Mouse (Mus musculus): ENCODE data around the gene Raver1. TPM values are rescaled to one million over a fixed set of nuclear protein-coding genes. Genes with fewer than 3 reads are reported as not detected.
A peak's percentile ranks its signal among the peaks of the same experiment; 100 is the strongest.

Raver1 gene
- polyA plus RNA-seq, 1 experiment = not detected

- Histone ChIP-seq H3K27ac (ENCODE audit: insufficient read depth, low read depth, low read length) (no peak overlapping the region), H3K4me1 (ENCODE audit: control insufficient read depth, insufficient read depth, low read length) (peaks cover 11% of the 10 kb centered on the region), H3K4me3 (ENCODE audit: insufficient read depth, low read depth, low read length) (no peak overlapping the region)
- 78% methylated on average over 12 of the region's 12 CpGs for WGBS
- no peak for TF ChIP-seq POLR2A (IDR thresholded peaks at IDR 0.05; ENCODE audit: insufficient read depth, low read depth, low read length)
- no peak for TF ChIP-seq CTCF (IDR thresholded peaks at IDR 0.05; ENCODE audit: insufficient read depth, low read depth, low read length)
These were observed 40.4 kb upstream of the Raver1 start for GRCm38 (mm10) chr9:21132102-21132775.

GRCm38 (mm10) chr9:21131059-21131956 lies 39.5 kb upstream of the Raver1 start, which contains the start of gene Tyk2:
Gene Tyk2, minus strand, starts transcription at chr9:21131243.
- H3K4me1 ChIP-seq (ENCODE audit: control insufficient read depth, insufficient read depth, low read length) = peaks cover 11% of the 10 kb centered on the region
- TF ChIP-seq POLR2A (IDR thresholded peaks at IDR 0.05; ENCODE audit: insufficient read depth, low read depth, low read length) = peak; percentile 32; the same call in 1 of the 2 replicates
- TF ChIP-seq CTCF (IDR thresholded peaks at IDR 0.05; ENCODE audit: insufficient read depth, low read depth, low read length) = no peak
- H3K27ac ChIP-seq (ENCODE audit: insufficient read depth, low read depth, low read length) = no peak within 1 kb of the TSS
- H3K4me3 ChIP-seq (ENCODE audit: insufficient read depth, low read depth, low read length) = peak within 1 kb of the TSS; percentile 71
- WGBS = 5% methylated on average over 37 of the region's 37 CpGs

- H3K27ac ChIP-seq (ENCODE audit: insufficient read depth, low read depth, low read length) = no peak overlapping the region
- H3K4me3 ChIP-seq (ENCODE audit: insufficient read depth, low read depth, low read length) = no peak overlapping the region
- H3K4me1 ChIP-seq (ENCODE audit: control insufficient read depth, insufficient read depth, low read length) = no peaks in the 10 kb centered on the region
- TF ChIP-seq POLR2A (IDR thresholded peaks at IDR 0.05; ENCODE audit: insufficient read depth, low read depth, low read length) (no peak), CTCF (IDR thresholded peaks at IDR 0.05; ENCODE audit: insufficient read depth, low read depth, low read length) (no peak)
- whole genome bisulfite sequencing = 74% methylated on average over 2 of the region's 2 CpGs
These were observed 34.4 kb upstream of the Raver1 start for GRCm38 (mm10) chr9:21126259-21126627.

GRCm38 (mm10) chr9:21125502-21126258 lies 33.9 kb upstream of the Raver1 start:
- WGBS = 90% methylated on average over 9 of the region's 9 CpGs
- no peaks in the 10 kb centered on the region for H3K4me1 ChIP-seq (ENCODE audit: control insufficient read depth, insufficient read depth, low read length)
- no peak for TF ChIP-seq CTCF (IDR thresholded peaks at IDR 0.05; ENCODE audit: insufficient read depth, low read depth, low read length)
- TF ChIP-seq POLR2A (IDR thresholded peaks at IDR 0.05; ENCODE audit: insufficient read depth, low read depth, low read length) = no peak
- H3K4me3 ChIP-seq (ENCODE audit: insufficient read depth, low read depth, low read length) = no peak overlapping the region
- H3K27ac ChIP-seq (ENCODE audit: insufficient read depth, low read depth, low read length) = no peak overlapping the region

GRCm38 (mm10) chr9:21124837-21125236 lies 33.0 kb upstream of the Raver1 start:
- no peak overlapping the region for H3K27ac ChIP-seq (ENCODE audit: insufficient read depth, low read depth, low read length)
- H3K4me1 ChIP-seq (ENCODE audit: control insufficient read depth, insufficient read depth, low read length) = no peaks in the 10 kb centered on the region
- 81% methylated on average over 5 of the region's 5 CpGs for WGBS
- H3K4me3 ChIP-seq (ENCODE audit: insufficient read depth, low read depth, low read length) = no peak overlapping the region
- TF ChIP-seq CTCF (IDR thresholded peaks at IDR 0.05; ENCODE audit: insufficient read depth, low read depth, low read length) (no peak), POLR2A (IDR thresholded peaks at IDR 0.05; ENCODE audit: insufficient read depth, low read depth, low read length) (no peak)

- Histone ChIP-seq H3K27ac (ENCODE audit: insufficient read depth, low read depth, low read length) (no peak overlapping the region), H3K4me1 (ENCODE audit: control insufficient read depth, insufficient read depth, low read length) (no peaks in the 10 kb centered on the region), H3K4me3 (ENCODE audit: insufficient read depth, low read depth, low read length) (no peak overlapping the region)
- 90% methylated on average over 16 of the region's 16 CpGs for WGBS
- TF ChIP-seq POLR2A (IDR thresholded peaks at IDR 0.05; ENCODE audit: insufficient read depth, low read depth, low read length) (no peak), CTCF (IDR thresholded peaks at IDR 0.05; ENCODE audit: insufficient read depth, low read depth, low read length) (no peak)
These were observed 29.7 kb upstream of the Raver1 start for GRCm38 (mm10) chr9:21121483-21121882.

- H3K4me3 ChIP-seq (ENCODE audit: insufficient read depth, low read depth, low read length) = no peak overlapping the region
- H3K27ac ChIP-seq (ENCODE audit: insufficient read depth, low read depth, low read length) = no peak overlapping the region
- TF ChIP-seq CTCF (IDR thresholded peaks at IDR 0.05; ENCODE audit: insufficient read depth, low read depth, low read length) (no peak), POLR2A (IDR thresholded peaks at IDR 0.05; ENCODE audit: insufficient read depth, low read depth, low read length) (no peak)
- WGBS = 86% methylated on average over 6 of the region's 6 CpGs
- no peaks in the 10 kb centered on the region for H3K4me1 ChIP-seq (ENCODE audit: control insufficient read depth, insufficient read depth, low read length)
These were observed 25.3 kb upstream of the Raver1 start for GRCm38 (mm10) chr9:21117073-21117472.

- Histone ChIP-seq H3K4me1 (ENCODE audit: control insufficient read depth, insufficient read depth, low read length) (peaks cover 6% of the 10 kb centered on the region; the same call in 1 of the 2 replicates), H3K4me3 (ENCODE audit: insufficient read depth, low read depth, low read length) (no peak overlapping the region), H3K27ac (ENCODE audit: insufficient read depth, low read depth, low read length) (no peak overlapping the region)
- TF ChIP-seq POLR2A (IDR thresholded peaks at IDR 0.05; ENCODE audit: insufficient read depth, low read depth, low read length) = no peak
- no peak for TF ChIP-seq CTCF (IDR thresholded peaks at IDR 0.05; ENCODE audit: insufficient read depth, low read depth, low read length)
- WGBS = 91% methylated on average over 8 of the region's 8 CpGs
These were observed 23.3 kb upstream of the Raver1 start for GRCm38 (mm10) chr9:21115105-21115504.
